Mouse (Mus musculus): ENCODE measurements around the gene Usp4. TPM values are rescaled to one million over a fixed set of nuclear protein-coding genes. Genes with fewer than 3 reads are reported as not detected.

The Usp4 gene
- total RNA-seq (2014; rRNA removed) (92.0 and 97.8 TPM in 2 replicates), polyA plus RNA-seq (2015; fragmentation: Nextera tagmentation; extraction: Ambion mirVana) (93.4 and 94.4 TPM in 2 replicates)

- Histone ChIP-seq H3K4me1 (ENCODE audit: insufficient read depth, low read length) (peaks cover 11% of the 10 kb centered on the region), H3K4me3 (ENCODE audit: low read length) (peak within 1 kb of the TSS; percentile 75), H3K36me3 (ENCODE audit: insufficient read depth, low read length) (peaks cover 12% of the 10 kb centered on the region; the same call in 1 of the 2 replicates), H3K9ac (replicated peaks; ENCODE audit: low read length) (peak within 1 kb of the TSS; percentile 73), H3K4me2 (ENCODE audit: low read depth, low read length) (peak within 1 kb of the TSS; percentile 73), H3K9me3 (ENCODE audit: low read length) (no peaks in the 10 kb centered on the region), H3K27ac (peak within 1 kb of the TSS; percentile 92), H3K27me3 (ENCODE audit: insufficient read depth, low read length) (no peaks in the 10 kb centered on the region)
- peak; percentile 98 for DNase-seq (ENCODE audit: low spot score)
- peak; percentile 97 for ATAC-seq
- no peak for TF ChIP-seq CTCF (IDR thresholded peaks at IDR 0.05; ENCODE audit: low read depth)
- WGBS = under 1% methylated on average over 75 of the region's 75 CpGs
Measured at GRCm38 (mm10) chr9:108347540-108348289, at the start of gene Usp4. Gene Usp4, plus strand, starts transcription at chr9:108347853.

GRCm38 (mm10) chr9:108301853-108302252, 45.8 kb upstream of the Usp4 start:
- H3K4me3 ChIP-seq (ENCODE audit: low read length) = no peak overlapping the region
- H3K27me3 ChIP-seq (ENCODE audit: insufficient read depth, low read length) = no peaks in the 10 kb centered on the region
- H3K27ac ChIP-seq = no peak overlapping the region
- 86% methylated on average over 3 of the region's 3 CpGs for WGBS
- H3K9me3 ChIP-seq (ENCODE audit: low read length) = no peaks in the 10 kb centered on the region
- DNase-seq (ENCODE audit: low spot score) = no peak
- H3K4me2 ChIP-seq (ENCODE audit: low read depth, low read length) = no peak overlapping the region
- no peak overlapping the region for H3K9ac ChIP-seq (replicated peaks; ENCODE audit: low read length)
- no peak for ATAC-seq
- TF ChIP-seq CTCF (IDR thresholded peaks at IDR 0.05; ENCODE audit: low read depth) = no peak
- peaks cover 6% of the 10 kb centered on the region; the same call in 1 of the 2 replicates for H3K4me1 ChIP-seq (ENCODE audit: insufficient read depth, low read length)
- H3K36me3 ChIP-seq (ENCODE audit: insufficient read depth, low read length) = peaks cover 11% of the 10 kb centered on the region; the same call in 1 of the 2 replicates

- no peak overlapping the region; the same call in 1 of the 2 replicates for H3K4me3 ChIP-seq (ENCODE audit: low read length)
- TF ChIP-seq CTCF (IDR thresholded peaks at IDR 0.05; ENCODE audit: low read depth) = no peak
- DNase-seq (ENCODE audit: low spot score) (no peak), ATAC-seq (no peak)
- peak overlapping the region; percentile 86 for H3K9ac ChIP-seq (replicated peaks; ENCODE audit: low read length)
- peaks cover 21% of the 10 kb centered on the region for H3K4me1 ChIP-seq (ENCODE audit: insufficient read depth, low read length)
- no peaks in the 10 kb centered on the region for H3K27me3 ChIP-seq (ENCODE audit: insufficient read depth, low read length)
- no peaks in the 10 kb centered on the region for H3K9me3 ChIP-seq (ENCODE audit: low read length)
- 87% methylated on average over 4 of the region's 4 CpGs for WGBS
- H3K36me3 ChIP-seq (ENCODE audit: insufficient read depth, low read length) = peaks cover 6% of the 10 kb centered on the region; the same call in 1 of the 2 replicates
- H3K27ac ChIP-seq = peak overlapping the region; percentile 99; the same call in 1 of the 2 replicates
- H3K4me2 ChIP-seq (ENCODE audit: low read depth, low read length) = peak overlapping the region; percentile 96
Measured at GRCm38 (mm10) chr9:108304716-108305115, 42.9 kb upstream of the Usp4 start.

GRCm38 (mm10) chr9:108305170-108305569, 42.5 kb upstream of the Usp4 start:
- Histone ChIP-seq H3K27ac (peak overlapping the region; percentile 99), H3K27me3 (ENCODE audit: insufficient read depth, low read length) (no peaks in the 10 kb centered on the region), H3K4me2 (ENCODE audit: low read depth, low read length) (peak overlapping the region; percentile 96), H3K9me3 (ENCODE audit: low read length) (no peaks in the 10 kb centered on the region), H3K4me3 (ENCODE audit: low read length) (peak overlapping the region; percentile 92), H3K4me1 (ENCODE audit: insufficient read depth, low read length) (peaks cover 21% of the 10 kb centered on the region), H3K36me3 (ENCODE audit: insufficient read depth, low read length) (0 out of 2 replicates have a peak, but pooled peaks cover 5% of the 10 kb centered on the region), H3K9ac (replicated peaks; ENCODE audit: low read length) (peak overlapping the region; percentile 86)
- 10% methylated on average over 1 of the region's 1 CpGs for WGBS
- DNase-seq (ENCODE audit: low spot score) = no peak
- no peak for ATAC-seq
- TF ChIP-seq CTCF (IDR thresholded peaks at IDR 0.05; ENCODE audit: low read depth) = no peak

- under 1% methylated on average over 77 of the region's 81 CpGs for WGBS
- peak; percentile 100 for DNase-seq (ENCODE audit: low spot score)
- Histone ChIP-seq H3K9me3 (ENCODE audit: low read length) (no peaks in the 10 kb centered on the region), H3K9ac (replicated peaks; ENCODE audit: low read length) (peak within 1 kb of the TSS; percentile 97), H3K27ac (peak within 1 kb of the TSS; percentile 99), H3K4me3 (ENCODE audit: low read length) (peak within 1 kb of the TSS; percentile 92), H3K4me1 (ENCODE audit: insufficient read depth, low read length) (peaks cover 21% of the 10 kb centered on the region), H3K27me3 (ENCODE audit: insufficient read depth, low read length) (no peaks in the 10 kb centered on the region), H3K4me2 (ENCODE audit: low read depth, low read length) (peak within 1 kb of the TSS; percentile 96), H3K36me3 (ENCODE audit: insufficient read depth, low read length) (0 out of 2 replicates have a peak, but pooled peaks cover 5% of the 10 kb centered on the region)
- no peak for TF ChIP-seq CTCF (IDR thresholded peaks at IDR 0.05; ENCODE audit: low read depth)
- peak; percentile 98 for ATAC-seq
Measured at GRCm38 (mm10) chr9:108305629-108306520, 41.8 kb upstream of the Usp4 start, which contains the start of the genes Rhoa and Tcta. Gene Rhoa, plus strand, starts transcription at chr9:108306129. Gene Tcta, minus strand, starts transcription at chr9:108306160.

GRCm38 (mm10) chr9:108306571-108306980, 41.1 kb upstream of the Usp4 start:
- ATAC-seq (peak; percentile 64), DNase-seq (ENCODE audit: low spot score) (peak; percentile 83)
- H3K27me3 ChIP-seq (ENCODE audit: insufficient read depth, low read length) = no peaks in the 10 kb centered on the region
- TF ChIP-seq CTCF (IDR thresholded peaks at IDR 0.05; ENCODE audit: low read depth) = no peak
- H3K9ac ChIP-seq (replicated peaks; ENCODE audit: low read length) = peak overlapping the region; percentile 97
- peak overlapping the region; percentile 63 for H3K4me2 ChIP-seq (ENCODE audit: low read depth, low read length)
- H3K27ac ChIP-seq = peak overlapping the region; percentile 99
- under 1% methylated on average over 49 of the region's 51 CpGs for WGBS
- H3K4me1 ChIP-seq (ENCODE audit: insufficient read depth, low read length) = peaks cover 21% of the 10 kb centered on the region
- H3K9me3 ChIP-seq (ENCODE audit: low read length) = no peaks in the 10 kb centered on the region
- peak overlapping the region; percentile 92 for H3K4me3 ChIP-seq (ENCODE audit: low read length)
- 0 out of 2 replicates have a peak, but pooled peaks cover 5% of the 10 kb centered on the region for H3K36me3 ChIP-seq (ENCODE audit: insufficient read depth, low read length)
